Mouse (Mus musculus) heart, adult 11 months (tissue): ENCODE data around the gene Nup62.

Experiments used
- DNase-seq: peaks from one replicate; pipeline ENCODE4 v3.0.0; 2022

Nup62 gene

DNA sequence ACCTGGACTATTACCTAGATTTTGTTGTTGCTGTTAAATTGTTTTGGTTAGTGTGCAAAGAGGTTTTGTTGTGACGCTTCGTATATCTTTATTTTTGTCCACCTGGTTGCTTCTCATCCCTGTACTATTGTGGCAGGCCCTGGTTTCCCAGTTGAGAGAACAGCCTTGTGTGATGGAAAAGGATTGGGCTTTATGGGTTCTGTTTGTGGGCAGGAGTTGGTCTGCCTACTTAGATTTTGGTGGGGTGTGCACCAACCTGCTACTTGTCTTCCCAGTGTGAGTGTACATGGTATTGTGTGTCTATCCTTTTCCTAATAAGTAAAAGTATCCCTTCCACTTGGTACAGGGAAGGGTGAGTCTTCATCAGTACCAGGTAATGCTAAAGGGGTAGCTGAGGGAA is 3.5 kb downstream of the Nup62 start:
- DNase-seq, result peak; percentile 75

DNA sequence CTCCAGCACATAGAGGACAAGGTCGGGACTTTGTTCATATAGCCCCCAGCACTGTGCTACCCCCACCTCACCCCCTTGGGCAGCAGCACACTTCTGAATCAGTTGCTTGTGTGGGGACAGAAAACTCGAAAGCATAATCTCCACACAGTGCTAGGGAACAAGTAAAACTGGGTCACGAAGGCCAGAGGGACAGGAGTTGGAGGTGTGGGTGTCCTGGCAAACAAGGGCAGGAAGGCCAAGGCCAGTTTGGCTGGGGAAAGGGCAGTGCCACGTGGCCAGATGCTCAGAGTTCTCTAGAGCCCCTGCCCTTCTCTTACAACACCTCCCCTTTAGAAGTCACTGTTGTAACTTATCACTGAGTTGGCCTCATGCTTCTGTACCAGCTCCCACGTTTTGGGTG is 4.0 kb downstream of the Nup62 start:
- DNase-seq, result peak; percentile 91

DNA sequence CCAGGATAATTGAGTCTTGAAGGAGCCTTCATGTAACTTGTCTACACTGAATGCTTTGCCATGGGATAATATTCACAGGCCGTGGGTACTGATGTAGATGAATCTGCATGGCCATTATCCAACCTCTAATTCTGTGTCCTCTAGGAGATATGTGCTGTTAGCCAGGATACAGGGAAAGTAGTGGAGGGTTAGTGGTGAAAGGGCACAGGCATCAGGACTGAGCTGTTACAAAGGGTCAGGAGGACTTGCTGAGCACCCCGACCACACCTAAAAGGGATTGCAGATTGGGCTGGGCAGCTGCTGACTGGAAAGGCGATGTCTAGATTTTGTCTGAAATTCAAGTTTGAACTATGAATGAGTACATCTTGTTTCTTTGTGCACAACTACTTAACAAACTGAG is 4.6 kb downstream of the Nup62 start:
- peak; percentile 77 for DNase-seq

DNA sequence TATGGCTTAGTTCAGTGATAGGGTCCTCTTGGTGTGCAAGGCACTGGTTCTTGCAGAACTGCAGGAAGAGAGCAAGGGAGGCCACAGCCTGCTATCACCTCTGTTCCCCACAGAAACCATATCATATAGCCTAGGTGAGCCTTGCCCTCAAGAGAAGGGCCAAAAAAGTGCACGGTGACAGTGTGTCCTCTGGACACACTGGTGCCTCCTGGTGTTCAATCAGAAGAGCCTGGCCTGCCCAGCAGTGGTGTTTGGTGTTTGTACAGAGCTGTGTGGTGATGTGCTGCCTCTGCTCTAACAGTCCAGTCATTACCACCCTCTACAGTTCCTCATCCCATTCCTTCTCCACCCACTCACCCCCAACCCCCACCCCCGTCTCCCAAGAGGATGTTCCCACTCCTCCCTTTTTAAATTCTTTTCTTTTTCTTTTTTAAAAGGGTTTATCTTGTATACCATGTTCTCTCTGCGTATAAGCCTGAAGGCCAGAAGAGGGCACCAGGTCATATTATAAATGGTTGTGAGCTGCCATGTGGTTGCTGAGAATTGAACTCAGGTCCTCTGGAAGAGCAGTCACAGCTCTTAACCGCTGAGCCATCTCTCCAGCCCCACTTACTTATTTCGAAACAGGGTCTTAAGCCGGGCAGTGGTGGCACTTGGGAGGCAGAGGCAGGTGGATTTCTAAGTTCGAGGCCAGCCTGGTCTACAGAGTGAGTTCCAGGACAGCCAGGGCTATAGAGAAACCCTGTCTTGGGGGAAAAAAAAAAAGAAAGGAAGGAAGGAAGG is 6.0 kb downstream of the Nup62 start:
- DNase-seq, result peak; percentile 77

DNA sequence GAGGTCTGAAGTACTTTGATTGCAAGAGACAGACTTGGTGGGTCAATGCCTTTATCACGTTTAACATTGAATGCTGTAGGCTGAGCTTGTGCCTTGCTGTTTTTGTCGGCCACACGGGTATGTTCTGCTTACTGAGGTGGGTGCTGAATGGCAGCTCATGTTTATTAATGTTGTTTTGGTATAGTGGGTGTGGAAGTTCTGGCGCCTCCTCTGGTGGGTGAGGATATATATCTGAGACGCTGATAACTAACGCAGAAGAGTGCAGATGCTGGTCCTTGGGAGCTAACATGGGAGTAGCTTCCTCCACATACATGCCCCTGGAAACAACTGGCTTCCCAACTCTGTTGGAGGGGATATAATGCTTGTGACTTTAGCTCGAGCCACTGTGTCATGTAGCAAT is 7.5 kb downstream of the Nup62 start:
- DNase-seq, result peak; percentile 81

DNA sequence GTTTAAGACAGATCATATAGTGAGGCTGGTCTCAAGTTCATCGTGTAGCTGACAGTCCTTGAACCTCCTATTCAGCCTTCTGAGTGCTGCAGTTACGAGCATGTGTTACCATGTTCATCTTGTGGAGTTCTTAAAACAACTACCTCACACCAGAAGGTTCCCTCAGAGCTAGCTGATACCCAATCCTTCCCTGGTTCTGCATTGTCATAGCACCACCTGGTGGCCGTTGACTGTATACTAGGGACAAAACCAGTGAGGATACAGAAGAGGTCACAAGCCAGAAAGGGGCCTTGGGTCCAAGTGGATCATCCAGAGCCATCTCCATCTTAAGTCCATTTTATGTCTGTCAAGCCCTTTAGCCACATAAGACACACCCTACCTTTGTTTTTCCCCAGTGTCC is 9.0 kb downstream of the Nup62 start:
- DNase-seq, result peak; percentile 96

DNA sequence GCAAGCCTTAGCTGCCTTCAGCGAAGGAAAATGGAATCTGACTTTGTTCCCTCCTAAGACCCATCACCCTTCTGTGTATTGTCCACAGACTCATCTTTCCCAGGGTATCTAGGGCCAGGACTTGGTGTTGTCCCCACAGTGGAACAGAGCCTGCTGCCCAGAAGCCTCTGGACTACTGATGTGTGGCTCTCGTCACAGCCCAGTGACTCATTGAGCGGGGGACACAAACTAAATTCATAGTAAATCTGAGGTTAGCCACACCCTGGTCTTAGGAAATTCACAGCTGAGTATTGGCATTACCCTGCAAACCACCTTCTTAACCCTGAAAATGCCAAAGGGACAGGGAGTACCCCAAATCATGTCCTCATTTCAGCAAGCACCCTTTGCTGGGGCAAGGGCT is 10.9 kb downstream of the Nup62 start:
- DNase-seq, result peak; percentile 86

DNA sequence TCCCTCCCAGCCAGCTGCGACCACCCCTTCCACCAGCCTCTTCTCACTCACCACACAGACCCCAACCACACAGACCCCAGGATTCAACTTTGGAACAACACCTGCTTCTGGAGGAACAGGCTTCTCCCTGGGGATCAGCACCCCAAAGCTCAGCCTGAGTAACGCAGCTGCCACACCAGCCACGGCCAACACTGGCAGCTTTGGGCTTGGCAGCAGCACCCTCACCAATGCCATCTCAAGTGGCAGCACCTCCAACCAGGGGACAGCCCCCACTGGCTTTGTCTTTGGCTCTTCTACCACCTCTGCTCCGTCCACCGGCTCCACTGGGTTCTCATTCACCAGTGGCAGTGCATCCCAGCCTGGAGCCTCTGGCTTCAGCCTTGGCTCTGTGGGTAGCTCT is 12.8 kb downstream of the Nup62 start:
- DNase-seq, result no peak

DNA sequence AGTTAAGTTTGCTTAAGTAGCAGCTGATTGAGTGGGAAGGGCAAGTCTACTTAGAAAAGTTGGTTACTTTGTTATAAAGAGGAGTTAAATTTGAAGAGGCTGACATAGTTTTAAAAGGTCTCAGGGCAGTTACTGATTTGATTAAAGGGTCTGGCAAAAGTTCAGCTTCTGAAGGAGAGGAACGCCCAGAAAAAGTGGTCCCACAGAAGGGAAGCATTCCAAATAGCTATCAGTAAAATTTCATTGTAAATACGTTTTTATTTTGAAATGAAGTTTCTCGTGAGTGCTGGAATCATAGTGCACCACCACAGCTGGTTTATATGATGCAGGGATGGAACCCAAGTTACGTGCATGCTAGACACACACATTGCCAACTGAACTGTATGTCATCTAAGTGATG is 16.9 kb downstream of the Nup62 start:
- no peak for DNase-seq

DNA sequence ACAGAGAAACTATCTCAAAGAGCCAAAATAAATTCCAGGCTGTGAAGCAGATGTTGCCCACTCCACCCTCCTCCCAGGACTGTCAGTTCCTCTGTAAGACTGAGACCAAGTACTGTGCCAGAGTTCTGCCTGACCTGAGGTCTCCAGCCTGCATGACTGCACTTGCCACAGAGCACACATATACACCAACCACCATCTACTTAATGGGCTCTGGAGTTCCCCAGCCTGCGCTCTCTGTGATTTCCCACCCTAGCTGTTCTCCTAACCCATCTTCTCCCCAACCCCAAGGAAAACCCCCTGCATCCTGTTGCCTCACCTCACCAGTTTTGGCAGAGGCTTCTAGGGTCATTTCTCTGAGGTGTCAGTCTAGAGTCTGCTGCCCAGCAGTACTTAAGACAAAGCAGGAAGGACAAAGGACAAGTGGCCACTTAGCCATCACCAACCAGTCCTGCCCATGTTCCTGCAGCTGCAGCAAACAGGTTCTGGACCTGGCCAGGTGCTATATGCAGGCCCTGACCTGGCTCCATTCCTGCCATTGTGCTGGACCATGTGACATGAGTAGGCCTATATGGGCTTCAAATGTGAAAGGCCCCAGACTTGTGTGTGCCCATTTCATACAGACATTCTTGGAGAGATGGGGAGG is 19.6 kb downstream of the Nup62 start:
- no peak for DNase-seq

DNA sequence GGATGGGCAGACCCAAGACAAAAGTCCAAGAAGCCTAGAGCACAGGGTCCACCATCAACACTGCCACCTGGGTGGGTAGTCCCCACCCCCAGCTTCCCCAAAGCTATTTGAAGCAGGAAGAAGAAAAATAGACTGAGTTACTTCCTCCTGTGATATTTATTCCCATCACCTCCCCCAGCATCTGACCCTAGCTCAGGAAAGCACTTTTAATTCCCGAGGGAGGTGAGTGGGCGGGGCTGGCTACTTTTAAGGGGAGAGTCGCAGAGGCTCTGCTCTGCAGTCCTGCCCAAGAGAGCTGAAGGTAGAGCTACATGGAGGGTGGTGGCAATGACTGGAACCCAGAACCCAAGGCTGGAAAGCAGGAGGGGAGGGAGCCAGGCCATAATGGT is 20.1 kb downstream of the Nup62 start:
- DNase-seq, result peak; percentile 96

DNA sequence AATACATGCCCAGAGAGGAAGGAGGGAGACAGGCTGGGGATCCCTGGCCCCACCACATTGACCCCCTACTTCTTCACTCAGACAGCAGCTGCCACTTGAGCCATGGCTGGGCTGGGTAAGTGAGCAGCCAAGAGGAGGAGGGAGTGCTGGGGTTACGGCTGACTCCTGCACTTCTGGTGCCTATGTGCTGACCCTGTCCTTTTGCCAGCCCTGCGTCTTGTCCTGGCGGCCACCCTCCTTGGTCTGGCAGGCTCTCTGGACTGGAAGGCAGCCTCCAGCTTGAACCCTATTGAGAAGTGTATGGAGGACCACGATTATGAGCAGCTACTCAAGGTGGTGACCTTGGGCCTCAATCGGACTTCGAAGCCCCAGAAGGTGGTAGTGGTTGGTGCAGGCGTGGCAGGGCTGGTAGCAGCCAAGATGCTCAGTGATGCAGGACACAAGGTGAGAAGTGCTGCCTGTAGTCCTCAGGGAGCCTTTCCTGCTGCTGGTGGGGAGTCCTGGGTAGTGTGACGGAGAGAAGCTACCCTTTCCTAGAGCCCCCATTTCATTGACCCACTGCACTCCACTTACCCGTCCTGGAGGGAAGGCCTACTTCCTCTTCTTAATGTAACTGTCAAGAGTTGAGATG is 20.6 kb downstream of the Nup62 start:
- peak; percentile 92 for DNase-seq

DNA sequence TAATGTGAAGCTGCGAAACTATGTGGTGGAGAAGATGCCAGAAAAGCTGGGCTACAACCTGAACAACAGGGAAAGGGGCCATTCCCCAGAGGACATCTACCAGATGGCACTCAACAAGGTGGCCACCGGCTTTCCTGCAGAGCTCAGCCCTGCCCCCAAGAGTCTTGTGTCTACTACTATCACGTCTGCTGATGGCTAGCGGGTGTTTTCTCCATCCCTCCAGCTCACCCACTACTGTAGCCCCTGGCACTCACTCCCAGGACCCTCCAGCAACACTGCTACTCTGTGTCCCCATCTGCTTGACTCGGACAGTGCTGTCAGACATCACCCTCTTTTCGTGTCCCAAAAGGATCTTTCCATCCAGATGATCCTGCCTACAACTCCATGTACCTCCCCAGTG is 22.2 kb downstream of the Nup62 start:
- no peak for DNase-seq

DNA sequence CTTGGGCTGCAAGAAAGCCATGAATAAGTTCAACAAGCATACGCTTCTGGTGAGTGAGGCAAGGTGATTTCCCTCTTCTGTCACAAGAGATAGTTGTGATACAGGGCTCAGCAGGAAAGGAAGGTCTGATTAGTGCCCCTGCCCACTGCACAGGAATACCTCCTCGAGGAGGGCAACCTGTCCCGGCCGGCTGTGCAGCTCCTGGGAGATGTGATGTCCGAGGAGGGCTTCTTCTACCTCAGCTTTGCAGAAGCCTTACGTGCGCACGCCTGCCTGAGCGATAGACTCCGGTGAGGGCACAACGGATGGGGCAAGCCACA is 23.2 kb downstream of the Nup62 start:
- DNase-seq, result peak; percentile 92

DNA sequence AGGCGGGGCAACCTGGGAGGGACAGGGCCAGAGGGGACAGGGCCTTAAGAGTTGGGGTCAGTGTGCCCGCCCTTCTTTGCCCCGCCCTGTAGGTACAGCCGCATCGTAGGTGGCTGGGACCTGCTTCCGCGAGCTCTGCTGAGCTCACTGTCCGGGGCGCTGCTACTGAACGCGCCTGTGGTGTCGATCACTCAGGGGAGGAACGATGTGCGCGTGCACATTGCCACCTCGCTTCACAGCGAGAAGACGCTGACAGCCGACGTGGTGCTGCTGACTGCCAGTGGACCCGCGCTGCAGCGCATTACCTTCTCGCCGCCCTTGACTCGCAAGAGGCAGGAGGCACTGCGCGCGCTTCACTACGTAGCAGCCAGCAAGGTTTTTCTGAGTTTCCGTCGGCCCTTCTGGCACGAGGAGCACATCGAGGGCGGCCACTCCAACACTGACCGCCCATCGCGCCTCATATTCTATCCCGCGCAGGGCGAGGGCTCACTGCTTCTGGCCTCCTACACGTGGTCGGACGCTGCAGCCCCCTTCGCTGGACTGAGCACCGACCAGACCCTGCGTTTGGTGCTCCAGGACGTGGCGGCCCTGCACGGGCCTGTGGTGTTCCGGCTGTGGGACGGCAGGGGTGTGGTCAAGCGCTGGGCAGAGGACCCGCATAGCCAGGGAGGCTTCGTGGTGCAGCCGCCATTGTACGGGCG is 23.8 kb downstream of the Nup62 start:
- peak; percentile 96 for DNase-seq

DNA sequence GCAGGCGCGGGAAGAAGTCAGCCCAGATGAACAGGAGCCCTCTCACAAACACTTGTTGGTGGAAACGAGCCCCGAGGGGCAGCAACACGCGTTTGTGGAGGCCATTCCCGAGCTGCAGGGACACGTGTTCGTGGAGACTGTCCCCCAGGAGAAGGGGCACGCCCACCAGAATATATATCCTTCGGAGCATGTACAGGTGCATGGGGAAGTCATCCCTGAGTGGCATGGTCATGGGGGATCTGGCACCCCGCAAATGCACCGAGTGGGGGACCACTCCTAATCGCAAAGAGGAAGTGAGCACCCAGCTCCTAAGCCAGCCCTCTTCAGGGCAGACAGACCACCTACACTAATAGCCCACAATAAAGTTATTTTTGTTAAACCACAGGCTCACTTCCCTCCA is 24.5 kb downstream of the Nup62 start:
- peak; percentile 93 for DNase-seq

DNA sequence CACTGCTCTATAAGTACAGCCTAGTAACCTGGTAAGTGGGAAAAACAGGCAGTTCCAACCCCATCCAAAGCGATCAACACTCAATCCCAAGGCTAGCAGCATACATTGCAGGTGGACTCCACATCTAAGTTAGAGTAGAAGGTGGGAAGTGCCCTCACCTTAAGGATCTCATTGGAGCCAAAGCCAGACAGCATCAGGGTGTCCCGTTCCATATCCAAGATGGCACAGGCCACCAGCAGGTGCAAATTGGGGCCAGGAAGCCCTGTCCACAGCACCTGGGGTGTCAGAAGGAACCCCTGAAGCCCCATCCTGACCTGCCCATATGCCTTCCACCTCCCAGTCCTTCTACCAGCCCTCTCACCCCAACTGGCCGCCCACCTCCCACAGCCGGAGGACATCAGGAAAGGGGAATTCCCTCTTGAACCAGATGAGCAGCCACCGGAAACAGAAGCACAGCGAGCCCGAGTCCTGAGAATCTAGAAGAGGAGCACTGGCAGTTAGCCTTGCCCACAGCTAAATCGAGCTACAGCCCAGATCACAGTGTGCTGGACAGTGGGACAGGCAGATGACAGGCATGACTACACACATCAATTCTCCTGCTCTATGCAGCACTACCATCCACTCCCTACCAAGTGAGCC is 26.1 kb downstream of the Nup62 start:
- peak; percentile 92 for DNase-seq

DNA sequence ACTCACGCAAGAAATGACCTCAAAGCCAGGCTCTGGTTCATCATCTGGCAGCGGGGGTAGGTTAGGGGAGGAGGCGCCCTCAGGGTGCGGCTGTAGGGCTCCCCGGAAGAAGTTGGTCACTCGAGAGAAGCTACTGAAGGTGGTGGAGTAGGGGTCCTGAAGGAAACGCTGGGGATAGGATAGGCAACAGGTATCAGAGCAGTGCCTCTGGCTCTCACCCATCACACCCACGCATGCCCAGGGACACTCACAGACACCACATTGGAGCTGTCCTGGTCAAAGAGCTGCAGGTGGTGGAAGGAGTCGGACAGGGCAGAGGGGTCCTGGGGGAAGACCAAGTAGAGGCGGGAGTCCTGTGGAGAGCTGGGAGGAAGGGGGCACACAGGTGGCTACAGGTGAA is 29.1 kb downstream of the Nup62 start:
- DNase-seq, result no peak

DNA sequence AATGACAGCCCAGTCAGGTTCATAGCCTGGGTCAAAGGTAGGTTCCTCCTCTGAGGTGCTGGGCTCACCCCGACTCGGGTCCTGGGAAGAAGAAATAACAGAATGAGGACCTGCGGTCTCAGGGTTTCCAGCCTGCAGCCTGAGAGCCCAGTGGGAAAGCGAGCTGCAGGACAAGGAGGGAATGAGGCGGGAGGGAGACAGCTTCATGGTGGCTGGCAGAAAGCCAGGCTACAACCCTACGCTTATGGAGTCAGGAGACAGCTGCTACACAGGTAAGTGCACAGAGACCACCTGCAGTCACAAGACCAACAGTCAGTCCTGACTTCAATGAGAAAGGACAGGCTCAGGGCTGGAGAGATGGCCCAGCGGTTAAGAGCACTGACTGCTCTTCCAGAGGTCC is 30.9 kb downstream of the Nup62 start:
- peak; percentile 93 for DNase-seq

DNA sequence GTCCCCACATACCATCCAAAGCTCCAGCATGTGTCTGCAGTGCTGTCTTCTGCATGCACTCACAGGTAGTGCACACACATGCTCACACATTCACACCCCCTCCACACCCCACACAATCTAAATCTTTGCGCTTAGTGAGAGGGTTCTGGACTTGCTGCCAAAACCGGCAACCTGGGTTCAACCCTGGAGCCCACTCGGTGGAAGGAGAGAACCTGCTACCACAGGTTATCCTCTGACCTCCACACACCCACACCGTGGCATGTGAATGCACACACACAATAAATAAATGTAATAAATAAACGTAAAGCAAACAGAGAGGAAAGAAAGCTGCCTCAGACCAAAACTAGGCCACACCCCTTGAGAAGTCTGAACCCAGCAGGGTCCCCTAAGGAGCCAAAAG is 31.9 kb downstream of the Nup62 start:
- peak; percentile 96 for DNase-seq

DNA sequence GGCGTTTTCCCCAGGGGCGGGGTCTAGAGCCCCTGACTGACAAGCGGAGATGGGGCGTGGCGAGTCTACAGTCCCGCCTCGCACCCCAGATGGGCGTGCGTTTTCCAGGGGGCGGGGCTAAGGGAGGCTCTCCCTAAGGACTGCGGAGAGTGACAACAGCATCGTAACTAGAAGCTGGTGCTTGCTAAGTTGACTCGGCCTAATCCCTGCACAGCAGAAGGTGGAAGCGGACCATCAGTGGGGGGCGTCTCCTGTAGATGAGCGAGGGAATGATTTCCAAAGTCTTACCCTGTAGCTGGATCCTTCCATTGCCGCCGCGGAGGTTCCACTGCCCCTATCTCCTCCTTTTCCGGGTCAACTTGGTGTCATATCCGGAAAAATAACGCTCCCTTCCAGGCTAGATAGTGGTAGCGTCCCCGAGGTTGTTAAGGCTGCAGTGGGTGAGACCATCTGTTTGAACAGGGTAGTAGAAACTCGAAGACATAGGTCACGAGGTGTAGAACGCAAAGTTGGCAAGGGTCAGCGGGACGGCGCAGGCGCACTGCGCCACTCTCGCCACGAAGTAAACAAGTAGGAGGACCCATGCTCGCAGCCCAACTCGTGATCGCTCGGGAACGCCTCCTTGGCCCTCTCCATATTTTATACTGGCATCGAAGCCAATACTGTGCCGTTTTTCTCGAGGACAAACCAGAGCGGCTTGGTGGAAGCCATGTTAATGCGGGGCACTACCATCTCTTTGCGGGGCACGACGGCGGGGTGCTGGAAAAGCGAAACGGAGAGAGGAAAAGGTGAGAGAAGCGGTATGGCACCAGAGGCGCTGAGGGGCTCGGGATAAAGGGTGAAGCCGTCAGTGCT is 32.9 kb downstream of the Nup62 start, which contains the start of the genes Akt1s1 and Tbc1d17:
TSS of gene Akt1s1 (plus strand) at position 431 of the 855 bp plus-strand sequence.
TSS of gene Tbc1d17 (minus strand) at position 519 of the 855 bp plus-strand sequence.
- DNase-seq, result peak; percentile 100
